Mouse (Mus musculus): ENCODE measurements around the gene Amdhd2. TPM values are rescaled to one million over a fixed set of nuclear protein-coding genes. Genes with fewer than 3 reads are reported as not detected.
A peak's percentile ranks its signal among the peaks of the same experiment; 100 is the strongest.

Gene Amdhd2
- total and polyA plus RNA-seq, 3 experiments: 9.0 to 17.7 (median 10.2) TPM

DNA sequence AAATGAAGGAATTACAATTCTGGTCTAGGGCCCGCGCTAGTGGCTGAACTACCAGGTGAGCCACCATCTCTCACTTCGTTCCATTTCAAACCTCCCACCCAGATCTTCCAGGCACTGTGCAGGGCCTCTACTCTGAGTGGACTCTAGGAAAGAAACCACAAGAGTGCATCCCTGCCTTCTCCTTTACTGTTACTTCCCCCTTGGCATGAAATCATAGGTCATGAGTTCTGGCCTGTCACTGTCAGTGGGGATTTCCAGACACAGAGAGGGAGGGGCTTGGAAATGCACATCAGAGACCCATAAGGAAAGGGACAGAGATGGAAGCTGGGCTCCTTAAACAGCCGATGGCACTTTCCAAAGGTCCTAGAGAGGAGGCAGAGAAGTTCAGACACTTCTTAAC lies 8.2 kb upstream of the Amdhd2 start:
- Histone ChIP-seq H3K79me2 (replicated peaks; ENCODE audit: control insufficient read depth, insufficient read depth, low read length) (no peaks in the 10 kb centered on the region; the same call in 1 of the 2 replicates), H3K27me3 (ENCODE audit: control insufficient read depth, insufficient read depth, low read length) (no peaks in the 10 kb centered on the region), H3K4me3 (no peak overlapping the region), H3K36me3 (ENCODE audit: control insufficient read depth, insufficient read depth, low read length) (no peaks in the 10 kb centered on the region), H3K9ac (ENCODE audit: low read depth, low read length) (no peak overlapping the region), H3K4me1 (ENCODE audit: control insufficient read depth, insufficient read depth, low read length) (peaks cover 2% of the 10 kb centered on the region; the same call in 1 of the 2 replicates), H3K27ac (no peak overlapping the region)
- no peak for TF ChIP-seq CTCF (IDR thresholded peaks at IDR 0.05)
- TF ChIP-seq POLR2A (IDR thresholded peaks at IDR 0.05; ENCODE audit: insufficient read depth, low read depth, low read length): no peak
- TF ChIP-seq EP300 (IDR thresholded peaks at IDR 0.05; ENCODE audit: insufficient read depth, low read depth, low read length): no peak
- no peak for DNase-seq
- intact Hi-C loops (cut with DNase I): loop anchor here (1.0 to 5.0 kb wide), 4 partner anchors 81 to 219 kb away; partner anchors contain the start of genes Abca17, Abca3 and Ccnf
- WGBS: 78% methylated on average over 4 of the region's 4 CpGs

DNA sequence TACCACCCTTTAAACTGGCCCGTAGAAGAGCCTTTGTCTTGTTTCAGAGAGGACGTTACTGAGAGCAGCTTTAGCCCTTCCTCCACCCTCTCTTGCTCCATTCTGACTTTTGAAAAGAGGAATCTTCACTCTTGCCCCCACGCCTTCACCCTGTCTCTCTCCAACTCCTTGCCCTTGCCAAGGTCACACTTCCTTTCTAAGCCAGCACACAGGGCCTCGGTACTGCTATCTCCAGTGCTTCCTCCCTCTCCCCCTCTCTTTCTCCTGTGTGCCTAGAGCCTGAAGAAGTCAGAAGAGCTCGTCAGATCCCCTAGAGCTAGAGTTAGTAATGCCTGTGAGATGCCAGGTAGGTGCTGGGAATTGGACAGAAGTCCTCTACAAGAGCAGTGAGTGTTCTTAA lies 7.2 kb upstream of the Amdhd2 start:
- no peak for DNase-seq
- intact Hi-C loops (cut with DNase I): loop anchor here (5.0 kb wide), 1 partner anchor 82 kb away; the partner anchor contains the start of gene Ccnf
- no peaks in the 10 kb centered on the region; the same call in 1 of the 2 replicates for H3K79me2 ChIP-seq (replicated peaks; ENCODE audit: control insufficient read depth, insufficient read depth, low read length)
- H3K9ac ChIP-seq (ENCODE audit: low read depth, low read length): no peak overlapping the region
- TF ChIP-seq CTCF (IDR thresholded peaks at IDR 0.05): no peak
- no peak for TF ChIP-seq EP300 (IDR thresholded peaks at IDR 0.05; ENCODE audit: insufficient read depth, low read depth, low read length)
- TF ChIP-seq POLR2A (IDR thresholded peaks at IDR 0.05; ENCODE audit: insufficient read depth, low read depth, low read length): no peak
- H3K27me3 ChIP-seq (ENCODE audit: control insufficient read depth, insufficient read depth, low read length): no peaks in the 10 kb centered on the region
- no peak overlapping the region for H3K4me3 ChIP-seq
- no peaks in the 10 kb centered on the region for H3K36me3 ChIP-seq (ENCODE audit: control insufficient read depth, insufficient read depth, low read length)
- H3K4me1 ChIP-seq (ENCODE audit: control insufficient read depth, insufficient read depth, low read length): peaks cover 2% of the 10 kb centered on the region; the same call in 1 of the 2 replicates
- WGBS: 48% methylated on average over 5 of the region's 5 CpGs
- H3K27ac ChIP-seq: no peak overlapping the region

GRCm38 (mm10) chr17:24170125-24170524 lies 6.6 kb upstream of the Amdhd2 start:
- 55% methylated on average over 3 of the region's 3 CpGs for WGBS
- Histone ChIP-seq H3K79me2 (replicated peaks; ENCODE audit: control insufficient read depth, insufficient read depth, low read length) (no peaks in the 10 kb centered on the region; the same call in 1 of the 2 replicates), H3K4me1 (ENCODE audit: control insufficient read depth, insufficient read depth, low read length) (peaks cover 3% of the 10 kb centered on the region; the same call in 1 of the 2 replicates), H3K27me3 (ENCODE audit: control insufficient read depth, insufficient read depth, low read length) (no peaks in the 10 kb centered on the region), H3K27ac (peak overlapping the region; percentile 100), H3K4me3 (peak overlapping the region; percentile 92), H3K36me3 (ENCODE audit: control insufficient read depth, insufficient read depth, low read length) (no peaks in the 10 kb centered on the region), H3K9ac (ENCODE audit: low read depth, low read length) (no peak overlapping the region)
- intact Hi-C loops (cut with DNase I): loop anchor here (5.0 kb wide), 1 partner anchor 82 kb away; the partner anchor contains the start of gene Ccnf
- TF ChIP-seq CTCF (IDR thresholded peaks at IDR 0.05): no peak
- no peak for TF ChIP-seq EP300 (IDR thresholded peaks at IDR 0.05; ENCODE audit: insufficient read depth, low read depth, low read length)
- no peak for DNase-seq

GRCm38 (mm10) chr17:24169317-24170065 lies 5.9 kb upstream of the Amdhd2 start, which contains the start of gene Atp6v0c:
Gene Atp6v0c, minus strand, starts transcription at chr17:24169702.
- DNase-seq: peak; percentile 94 to 96
- intact Hi-C loops (cut with DNase I): loop anchor here (5.0 kb wide), 1 partner anchor 83 kb away; the partner anchor contains the start of gene Ccnf
- Histone ChIP-seq H3K4me3 (peak within 1 kb of the TSS; percentile 92), H3K27ac (peak within 1 kb of the TSS; percentile 100), H3K4me1 (ENCODE audit: control insufficient read depth, insufficient read depth, low read length) (peaks cover 5% of the 10 kb centered on the region), H3K79me2 (replicated peaks; ENCODE audit: control insufficient read depth, insufficient read depth, low read length) (no peaks in the 10 kb centered on the region; the same call in 1 of the 2 replicates), H3K27me3 (ENCODE audit: control insufficient read depth, insufficient read depth, low read length) (no peaks in the 10 kb centered on the region), H3K36me3 (ENCODE audit: control insufficient read depth, insufficient read depth, low read length) (no peaks in the 10 kb centered on the region), H3K9ac (ENCODE audit: low read depth, low read length) (peak within 1 kb of the TSS; percentile 84)
- WGBS: under 1% methylated on average over 58 of the region's 58 CpGs
- peak; percentile 53; the same call in 1 of the 2 replicates for TF ChIP-seq EP300 (IDR thresholded peaks at IDR 0.05; ENCODE audit: insufficient read depth, low read depth, low read length)
- peak; percentile 62 for TF ChIP-seq CTCF (IDR thresholded peaks at IDR 0.05)
- TF ChIP-seq POLR2A (IDR thresholded peaks at IDR 0.05; ENCODE audit: insufficient read depth, low read depth, low read length): peak; percentile 83

GRCm38 (mm10) chr17:24168590-24169277 lies 5.2 kb upstream of the Amdhd2 start:
- H3K27me3 ChIP-seq (ENCODE audit: control insufficient read depth, insufficient read depth, low read length): no peaks in the 10 kb centered on the region
- peak overlapping the region; percentile 100 for H3K27ac ChIP-seq
- H3K79me2 ChIP-seq (replicated peaks; ENCODE audit: control insufficient read depth, insufficient read depth, low read length): no peaks in the 10 kb centered on the region; the same call in 1 of the 2 replicates
- TF ChIP-seq EP300 (IDR thresholded peaks at IDR 0.05; ENCODE audit: insufficient read depth, low read depth, low read length) (no peak), CTCF (IDR thresholded peaks at IDR 0.05) (no peak), POLR2A (IDR thresholded peaks at IDR 0.05; ENCODE audit: insufficient read depth, low read depth, low read length) (no peak; the same call in 1 of the 2 replicates)
- H3K4me3 ChIP-seq: peak overlapping the region; percentile 92
- H3K4me1 ChIP-seq (ENCODE audit: control insufficient read depth, insufficient read depth, low read length): peaks cover 5% of the 10 kb centered on the region
- WGBS: under 1% methylated on average over 41 of the region's 41 CpGs
- intact Hi-C loops (cut with DNase I): no loop called here
- no peaks in the 10 kb centered on the region for H3K36me3 ChIP-seq (ENCODE audit: control insufficient read depth, insufficient read depth, low read length)
- peak overlapping the region; percentile 84 for H3K9ac ChIP-seq (ENCODE audit: low read depth, low read length)
- peak in 1 of 2 experiments; percentile 74 for DNase-seq

Data from heart, adult 2 months (tissue).